9 mouse cellular contexts compared by ENCODE assay signal in the genomic region with DNA sequence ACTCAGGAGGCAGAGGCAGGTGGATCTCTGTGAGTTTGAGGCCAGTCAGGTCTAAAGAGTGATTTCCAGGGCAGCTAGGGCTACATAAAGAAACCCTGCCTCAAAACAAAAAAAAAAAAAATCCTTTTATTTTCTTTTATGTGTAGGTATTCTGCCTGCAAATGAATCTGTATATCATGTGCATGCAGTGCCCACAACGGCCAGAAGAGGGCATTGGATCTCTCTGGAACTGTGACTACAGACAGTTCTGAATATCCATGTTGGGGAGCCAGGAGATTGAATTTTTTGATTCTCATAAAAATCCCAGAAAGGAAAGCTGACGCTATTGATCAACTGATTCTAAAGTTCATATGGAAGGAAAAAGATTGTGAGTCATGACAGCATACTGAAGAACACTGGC.
DNase-seq lines count a peak whose midpoint lies in the region; ATAC-seq and TF ChIP-seq lines count a peak whose summit lies in the region.
"Had no signal": no experiment of that assay in that cellular context is flagged by ENCODE, and none has a peak within 500 bp of the region (broad histone marks: within the 10 kb centered on the region; RNA-seq: fewer than 3 reads in every experiment).

No protein-coding gene starts in this region.

- no peak overlapping the region for H3K4me2 ChIP-seq in liver, embryonic 12.5 days
- no peak overlapping the region for H3K4me2 ChIP-seq in lung, embryonic 14.5 days

- no peaks in the 10 kb centered on the region for H3K36me3 ChIP-seq in liver, embryonic 12.5 days
- no peaks in the 10 kb centered on the region for H3K36me3 ChIP-seq in lung, embryonic 14.5 days (ENCODE audit: insufficient read depth)
- H3K36me3 ChIP-seq: G1E had no signal

- H3K27ac ChIP-seq in liver, embryonic 12.5 days, result no peak overlapping the region
- no peak overlapping the region for H3K27ac ChIP-seq in lung, embryonic 14.5 days (ENCODE audit: low read depth)

- TF ChIP-seq CTCF in lung, embryonic 14.5 days (IDR thresholded peaks at IDR 0.05; ENCODE audit: low read depth), result peak; percentile 63

- WGBS in liver, embryonic 12.5 days (ENCODE audit: insufficient replicate concordance), result 23% methylated on average over 2 of the region's 2 CpGs
- 34% methylated on average over 2 of the region's 2 CpGs for WGBS in lung, embryonic 14.5 days

- H3K27me3 ChIP-seq in liver, embryonic 12.5 days (replicated peaks), result no peaks in the 10 kb centered on the region
- no peaks in the 10 kb centered on the region for H3K27me3 ChIP-seq in lung, embryonic 14.5 days (ENCODE audit: insufficient read depth, low read length)

- no peak overlapping the region for H3K4me3 ChIP-seq in liver, embryonic 12.5 days
- H3K4me3 ChIP-seq in lung, embryonic 14.5 days (ENCODE audit: low read depth, low read length), result no peak overlapping the region

- no peak overlapping the region for H3K9ac ChIP-seq in liver, embryonic 12.5 days
- no peak overlapping the region for H3K9ac ChIP-seq in lung, embryonic 14.5 days

- no peaks in the 10 kb centered on the region for H3K9me3 ChIP-seq in liver, embryonic 12.5 days (replicated peaks)
- H3K9me3 ChIP-seq in lung, embryonic 14.5 days (ENCODE audit: low read depth, low read length), result no peaks in the 10 kb centered on the region
- H3K9me3 ChIP-seq: G1E had no signal

- H3K4me1 ChIP-seq in liver, embryonic 12.5 days, result no peaks in the 10 kb centered on the region
- H3K4me1 ChIP-seq in lung, embryonic 14.5 days (ENCODE audit: insufficient read depth), result no peaks in the 10 kb centered on the region

- no peak for ATAC-seq in cerebellum, adult (ENCODE audit: insufficient number of reproducible peaks, low FRiP score, low TSS enrichment)
- ATAC-seq in liver, embryonic 12.5 days, result no peak
- ATAC-seq in lung, embryonic 14.5 days (ENCODE audit: insufficient read depth), result no peak
- ATAC-seq in erythroblast, adult 5-6 weeks (replicated peaks; ENCODE audit: low FRiP score, poor library complexity, severe bottlenecking), result no peak

- peak; percentile 59 to 74 for DNase-seq in cerebellum, postnatal 14 days
- DNase-seq in liver, result peak; percentile 30
- DNase-seq in R1 (ENCODE audit: low read depth, low spot score), result peak; percentile 46
- DNase-seq in kidney, adult 8-10 months, result peak; percentile 2 to 60
- DNase-seq in lung, embryonic 14.5 days, result peak; percentile 71
